Mouse (Mus musculus) urinary bladder, adult 2 months (tissue): ENCODE results near the gene Gtf2ird1. TPM values are rescaled to one million over a fixed set of nuclear protein-coding genes. Genes with fewer than 3 reads are reported as not detected.
"Not testable (repeated sequence)": the region's sequence is repeated elsewhere in the genome, so short reads cannot be mapped to it uniquely, and the experiment has no call there.

Source experiments
- DNase-seq: peaks from one replicate; pipeline ENCODE4 v3.0.0; 2022; ENCODE audit warnings: low spot score
- polyA plus RNA-seq: library from polyadenylated mRNA; depleted of rRNA; stranded (reverse); fragments of >200 nt; gene quantifications from 2 replicates; pipeline ENCODE4 v1.2.3, GENCODE M21; 2012

The Gtf2ird1 gene
- polyA plus RNA-seq, 1 experiment, result 27.1 TPM

GRCm38 (mm10) chr5:134345449-134345848, 111.1 kb downstream of the Gtf2ird1 start:
- no peak for DNase-seq

GRCm38 (mm10) chr5:134344076-134344475, 112.4 kb downstream of the Gtf2ird1 start:
- no peak for DNase-seq

GRCm38 (mm10) chr5:134343530-134343929, 113.0 kb downstream of the Gtf2ird1 start:
- not testable (repeated sequence) for DNase-seq

GRCm38 (mm10) chr5:134342503-134343205, 113.9 kb downstream of the Gtf2ird1 start:
- no peak for DNase-seq

GRCm38 (mm10) chr5:134341721-134342120, 114.8 kb downstream of the Gtf2ird1 start:
- no peak for DNase-seq

GRCm38 (mm10) chr5:134341321-134341720, 115.2 kb downstream of the Gtf2ird1 start:
- DNase-seq, result no peak

GRCm38 (mm10) chr5:134340101-134340522, 116.4 kb downstream of the Gtf2ird1 start:
- DNase-seq, result no peak

GRCm38 (mm10) chr5:134337012-134337411, 119.5 kb downstream of the Gtf2ird1 start:
- DNase-seq, result not testable (repeated sequence)

- no peak for DNase-seq
Measured at GRCm38 (mm10) chr5:134332743-134333142, 123.8 kb downstream of the Gtf2ird1 start.

GRCm38 (mm10) chr5:134330082-134330481, 126.4 kb downstream of the Gtf2ird1 start:
- no peak for DNase-seq

- DNase-seq, result no peak
Measured at GRCm38 (mm10) chr5:134329311-134329710, 127.2 kb downstream of the Gtf2ird1 start.

GRCm38 (mm10) chr5:134328482-134329001, 128.0 kb downstream of the Gtf2ird1 start:
- DNase-seq, result no peak

GRCm38 (mm10) chr5:134325856-134326566, 130.5 kb downstream of the Gtf2ird1 start:
- DNase-seq, result no peak

- no peak for DNase-seq
Measured at GRCm38 (mm10) chr5:134323869-134324268, 132.6 kb downstream of the Gtf2ird1 start.

- no peak for DNase-seq
Measured at GRCm38 (mm10) chr5:134323311-134323710, 133.2 kb downstream of the Gtf2ird1 start.

GRCm38 (mm10) chr5:134322355-134322754, 134.2 kb downstream of the Gtf2ird1 start:
- DNase-seq, result no peak

GRCm38 (mm10) chr5:134321699-134322098, 134.8 kb downstream of the Gtf2ird1 start:
- DNase-seq, result no peak

GRCm38 (mm10) chr5:134318903-134319302, 137.6 kb downstream of the Gtf2ird1 start:
- DNase-seq, result no peak

- DNase-seq, result no peak
Measured at GRCm38 (mm10) chr5:134316721-134317120, 139.8 kb downstream of the Gtf2ird1 start.

GRCm38 (mm10) chr5:134315623-134316350, 140.7 kb downstream of the Gtf2ird1 start:
- no peak for DNase-seq

GRCm38 (mm10) chr5:134314688-134315622, 141.6 kb downstream of the Gtf2ird1 start, which contains the start of gene Gtf2i:
TSS of gene Gtf2i (minus strand) at chr5:134314760.
- DNase-seq, result peak; percentile 88
